Mouse (Mus musculus): ENCODE measurements around the gene Slain2. TPM values are rescaled to one million over a fixed set of nuclear protein-coding genes. Genes with fewer than 3 reads are reported as not detected.
A peak's percentile ranks its signal among the peaks of the same experiment; 100 is the strongest.
"Not testable (repeated sequence)": the region's sequence is repeated elsewhere in the genome, so short reads cannot be mapped to it uniquely, and the experiment has no call there.

Slain2 gene
- polyA plus RNA-seq, 1 experiment from 2014 or later, result 24.9 TPM

GRCm38 (mm10) chr5:72976539-72976938 is 62.4 kb downstream of the Slain2 start:
- no peak overlapping the region for H3K4me3 ChIP-seq (ENCODE audit: low read depth, low read length)
- no peak for ATAC-seq (ENCODE audit: low read depth)
- no peak overlapping the region for H3K9ac ChIP-seq (ENCODE audit: low read depth, low read length)
- no peak for DNase-seq (ENCODE audit: low spot score)
- no peak overlapping the region for H3K27ac ChIP-seq (replicated peaks; ENCODE audit: low read depth, low read length)
- peaks cover 62% of the 10 kb centered on the region for H3K36me3 ChIP-seq (ENCODE audit: control insufficient read depth, insufficient read depth, low read length)
- no peaks in the 10 kb centered on the region for H3K4me1 ChIP-seq (ENCODE audit: control insufficient read depth, insufficient read depth, low read length)
- no peaks in the 10 kb centered on the region for H3K27me3 ChIP-seq (replicated peaks; ENCODE audit: control insufficient read depth, insufficient read depth, low read length)
- 74% methylated on average over 4 of the region's 4 CpGs for WGBS
- H3K9me3 ChIP-seq (ENCODE audit: control insufficient read depth, low read length), result no peaks in the 10 kb centered on the region
- no peak overlapping the region for H3K4me2 ChIP-seq (ENCODE audit: low read depth, low read length)

GRCm38 (mm10) chr5:72984091-72984490 is 70.0 kb downstream of the Slain2 start:
- H3K27me3 ChIP-seq (replicated peaks; ENCODE audit: control insufficient read depth, insufficient read depth, low read length), result no peaks in the 10 kb centered on the region
- 3% methylated on average over 2 of the region's 2 CpGs for WGBS
- ATAC-seq (ENCODE audit: low read depth) (no peak), DNase-seq (ENCODE audit: low spot score) (peak; percentile 83)
- H3K9ac ChIP-seq (ENCODE audit: low read depth, low read length), result no peak overlapping the region
- no peak overlapping the region for H3K4me3 ChIP-seq (ENCODE audit: low read depth, low read length)
- no peak overlapping the region for H3K27ac ChIP-seq (replicated peaks; ENCODE audit: low read depth, low read length)
- no peak overlapping the region for H3K4me2 ChIP-seq (ENCODE audit: low read depth, low read length)
- no peaks in the 10 kb centered on the region for H3K4me1 ChIP-seq (ENCODE audit: control insufficient read depth, insufficient read depth, low read length)
- H3K36me3 ChIP-seq (ENCODE audit: control insufficient read depth, insufficient read depth, low read length), result peaks cover 13% of the 10 kb centered on the region
- H3K9me3 ChIP-seq (ENCODE audit: control insufficient read depth, low read length), result no peaks in the 10 kb centered on the region

- no peaks in the 10 kb centered on the region for H3K4me1 ChIP-seq (ENCODE audit: control insufficient read depth, insufficient read depth, low read length)
- 79% methylated on average over 7 of the region's 7 CpGs for WGBS
- H3K27ac ChIP-seq (replicated peaks; ENCODE audit: low read depth, low read length), result no peak overlapping the region
- H3K9me3 ChIP-seq (ENCODE audit: control insufficient read depth, low read length), result no peaks in the 10 kb centered on the region
- DNase-seq (ENCODE audit: low spot score), result no peak
- no peaks in the 10 kb centered on the region for H3K36me3 ChIP-seq (ENCODE audit: control insufficient read depth, insufficient read depth, low read length)
- H3K4me2 ChIP-seq (ENCODE audit: low read depth, low read length), result no peak overlapping the region
- ATAC-seq (ENCODE audit: low read depth), result no peak
- no peak overlapping the region for H3K4me3 ChIP-seq (ENCODE audit: low read depth, low read length)
- no peak overlapping the region for H3K9ac ChIP-seq (ENCODE audit: low read depth, low read length)
- H3K27me3 ChIP-seq (replicated peaks; ENCODE audit: control insufficient read depth, insufficient read depth, low read length), result no peaks in the 10 kb centered on the region
Observed at GRCm38 (mm10) chr5:72987786-72988185, 73.7 kb downstream of the Slain2 start.

- no peaks in the 10 kb centered on the region for H3K4me1 ChIP-seq (ENCODE audit: control insufficient read depth, insufficient read depth, low read length)
- no peak overlapping the region for H3K9ac ChIP-seq (ENCODE audit: low read depth, low read length)
- H3K36me3 ChIP-seq (ENCODE audit: control insufficient read depth, insufficient read depth, low read length), result no peaks in the 10 kb centered on the region
- no peak overlapping the region for H3K4me2 ChIP-seq (ENCODE audit: low read depth, low read length)
- no peak overlapping the region for H3K27ac ChIP-seq (replicated peaks; ENCODE audit: low read depth, low read length)
- ATAC-seq (ENCODE audit: low read depth), result no peak
- H3K9me3 ChIP-seq (ENCODE audit: control insufficient read depth, low read length), result no peaks in the 10 kb centered on the region
- H3K4me3 ChIP-seq (ENCODE audit: low read depth, low read length), result no peak overlapping the region
- DNase-seq (ENCODE audit: low spot score), result no peak
- no peaks in the 10 kb centered on the region for H3K27me3 ChIP-seq (replicated peaks; ENCODE audit: control insufficient read depth, insufficient read depth, low read length)
- 53% methylated on average over 8 of the region's 8 CpGs for WGBS
Observed at GRCm38 (mm10) chr5:72989756-72990155, 75.7 kb downstream of the Slain2 start.

- H3K4me2 ChIP-seq (ENCODE audit: low read depth, low read length), result no peak overlapping the region
- H3K9me3 ChIP-seq (ENCODE audit: control insufficient read depth, low read length), result no peaks in the 10 kb centered on the region
- WGBS, result 88% methylated on average over 1 of the region's 1 CpGs
- no peaks in the 10 kb centered on the region for H3K27me3 ChIP-seq (replicated peaks; ENCODE audit: control insufficient read depth, insufficient read depth, low read length)
- no peak for DNase-seq (ENCODE audit: low spot score)
- ATAC-seq (ENCODE audit: low read depth), result no peak
- no peaks in the 10 kb centered on the region for H3K4me1 ChIP-seq (ENCODE audit: control insufficient read depth, insufficient read depth, low read length)
- H3K4me3 ChIP-seq (ENCODE audit: low read depth, low read length), result no peak overlapping the region
- no peaks in the 10 kb centered on the region for H3K36me3 ChIP-seq (ENCODE audit: control insufficient read depth, insufficient read depth, low read length)
- no peak overlapping the region for H3K27ac ChIP-seq (replicated peaks; ENCODE audit: low read depth, low read length)
- H3K9ac ChIP-seq (ENCODE audit: low read depth, low read length), result no peak overlapping the region
Observed at GRCm38 (mm10) chr5:72992474-72992873, 78.4 kb downstream of the Slain2 start.

GRCm38 (mm10) chr5:72994424-72994823 is 80.3 kb downstream of the Slain2 start:
- H3K9ac ChIP-seq (ENCODE audit: low read depth, low read length), result no peak overlapping the region
- H3K36me3 ChIP-seq (ENCODE audit: control insufficient read depth, insufficient read depth, low read length), result no peaks in the 10 kb centered on the region
- no peak overlapping the region for H3K4me3 ChIP-seq (ENCODE audit: low read depth, low read length)
- no peaks in the 10 kb centered on the region for H3K27me3 ChIP-seq (replicated peaks; ENCODE audit: control insufficient read depth, insufficient read depth, low read length)
- no peak overlapping the region for H3K27ac ChIP-seq (replicated peaks; ENCODE audit: low read depth, low read length)
- no peaks in the 10 kb centered on the region for H3K9me3 ChIP-seq (ENCODE audit: control insufficient read depth, low read length)
- no peaks in the 10 kb centered on the region for H3K4me1 ChIP-seq (ENCODE audit: control insufficient read depth, insufficient read depth, low read length)
- 45% methylated on average over 8 of the region's 8 CpGs for WGBS
- no peak overlapping the region for H3K4me2 ChIP-seq (ENCODE audit: low read depth, low read length)
- DNase-seq (ENCODE audit: low spot score) (no peak), ATAC-seq (ENCODE audit: low read depth) (no peak)

- Histone ChIP-seq H3K27ac (replicated peaks; ENCODE audit: low read depth, low read length) (no peak overlapping the region), H3K27me3 (replicated peaks; ENCODE audit: control insufficient read depth, insufficient read depth, low read length) (no peaks in the 10 kb centered on the region), H3K9me3 (ENCODE audit: control insufficient read depth, low read length) (no peaks in the 10 kb centered on the region), H3K36me3 (ENCODE audit: control insufficient read depth, insufficient read depth, low read length) (no peaks in the 10 kb centered on the region), H3K9ac (ENCODE audit: low read depth, low read length) (no peak overlapping the region), H3K4me1 (ENCODE audit: control insufficient read depth, insufficient read depth, low read length) (no peaks in the 10 kb centered on the region), H3K4me2 (ENCODE audit: low read depth, low read length) (no peak overlapping the region), H3K4me3 (ENCODE audit: low read depth, low read length) (no peak overlapping the region)
- 56% methylated on average over 2 of the region's 2 CpGs for WGBS
- DNase-seq (ENCODE audit: low spot score), result no peak
- no peak for ATAC-seq (ENCODE audit: low read depth)
Observed at GRCm38 (mm10) chr5:72994928-72995327, 80.8 kb downstream of the Slain2 start.

GRCm38 (mm10) chr5:72995379-72995778 is 81.3 kb downstream of the Slain2 start:
- DNase-seq (ENCODE audit: low spot score) (no peak), ATAC-seq (ENCODE audit: low read depth) (0 out of 2 replicates have a peak, but pooled peaks have one; percentile 30)
- H3K27ac ChIP-seq (replicated peaks; ENCODE audit: low read depth, low read length), result no peak overlapping the region
- no peaks in the 10 kb centered on the region for H3K27me3 ChIP-seq (replicated peaks; ENCODE audit: control insufficient read depth, insufficient read depth, low read length)
- H3K36me3 ChIP-seq (ENCODE audit: control insufficient read depth, insufficient read depth, low read length), result no peaks in the 10 kb centered on the region
- no peaks in the 10 kb centered on the region for H3K4me1 ChIP-seq (ENCODE audit: control insufficient read depth, insufficient read depth, low read length)
- H3K9ac ChIP-seq (ENCODE audit: low read depth, low read length), result no peak overlapping the region
- H3K4me3 ChIP-seq (ENCODE audit: low read depth, low read length), result no peak overlapping the region
- no peak overlapping the region for H3K4me2 ChIP-seq (ENCODE audit: low read depth, low read length)
- WGBS, result 29% methylated on average over 10 of the region's 10 CpGs
- no peaks in the 10 kb centered on the region for H3K9me3 ChIP-seq (ENCODE audit: control insufficient read depth, low read length)

GRCm38 (mm10) chr5:72998546-72998945 is 84.4 kb downstream of the Slain2 start:
- ATAC-seq (ENCODE audit: low read depth); H3K4me2 ChIP-seq (ENCODE audit: low read depth, low read length); H3K36me3 ChIP-seq (ENCODE audit: control insufficient read depth, insufficient read depth, low read length); H3K4me3 ChIP-seq (ENCODE audit: low read depth, low read length); H3K27ac ChIP-seq (replicated peaks; ENCODE audit: low read depth, low read length); H3K27me3 ChIP-seq (replicated peaks; ENCODE audit: control insufficient read depth, insufficient read depth, low read length); H3K4me1 ChIP-seq (ENCODE audit: control insufficient read depth, insufficient read depth, low read length); DNase-seq (ENCODE audit: low spot score); H3K9ac ChIP-seq (ENCODE audit: low read depth, low read length); H3K9me3 ChIP-seq (ENCODE audit: control insufficient read depth, low read length): not testable (repeated sequence)
- 67% methylated on average over 1 of the region's 1 CpGs for WGBS

All from embryonic facial prominence, embryonic 14.5 days (tissue).